Mouse (Mus musculus) macrophage (primary cell): Measurements from ENCODE around the gene Dlg2. TPM values are rescaled to one million over a fixed set of nuclear protein-coding genes. Genes with fewer than 3 reads are reported as not detected.

Experiments used
- polyA plus RNA-seq: library from polyadenylated mRNA; stranded (reverse); fragments of 250-400 nt; gene quantifications from 3 replicates; pipeline ENCODE4 v1.2.4, GENCODE M21; 2018; ENCODE audit warnings: inconsistent platforms

Gene Dlg2
- polyA plus RNA-seq, 1 experiment from 2014 or later: 0.13 TPM

Other genes with a start within 250 kb of the Dlg2 start
- not detected in 3 replicates for gene Ccdc83, start 210.9 kb upstream of the Dlg2 start, polyA plus RNA-seq
- gene Sytl2, start 174.4 kb upstream of the Dlg2 start, polyA plus RNA-seq: 0.11 TPM in 1 of 3 replicates, not detected in the others
- gene Ccdc89, start 50.1 kb upstream of the Dlg2 start, polyA plus RNA-seq: 0.20 to 0.35 TPM in 2 of 3 replicates, not detected in the other
- gene Crebzf, start 33.9 kb upstream of the Dlg2 start, polyA plus RNA-seq: 19.9 to 39.0 TPM (median 38.2 TPM) in 3 replicates
- gene Tmem126a, start 19.4 kb upstream of the Dlg2 start, polyA plus RNA-seq: 51.6 to 90.6 TPM (median 59.9 TPM) in 3 replicates
- gene Tmem126b, start 671 bp upstream of the Dlg2 start, polyA plus RNA-seq: 33.9 to 61.1 TPM (median 48.0 TPM) in 3 replicates